Mouse (Mus musculus) embryo, embryonic 11.5 days (tissue): ENCODE data around the gene Tmem33.

Experiments
- DNase-seq: peaks from one replicate; pipeline ENCODE4 v3.0.0-alpha.2; 2012; ENCODE audit warnings: low read depth, low spot score

Tmem33 gene

DNA sequence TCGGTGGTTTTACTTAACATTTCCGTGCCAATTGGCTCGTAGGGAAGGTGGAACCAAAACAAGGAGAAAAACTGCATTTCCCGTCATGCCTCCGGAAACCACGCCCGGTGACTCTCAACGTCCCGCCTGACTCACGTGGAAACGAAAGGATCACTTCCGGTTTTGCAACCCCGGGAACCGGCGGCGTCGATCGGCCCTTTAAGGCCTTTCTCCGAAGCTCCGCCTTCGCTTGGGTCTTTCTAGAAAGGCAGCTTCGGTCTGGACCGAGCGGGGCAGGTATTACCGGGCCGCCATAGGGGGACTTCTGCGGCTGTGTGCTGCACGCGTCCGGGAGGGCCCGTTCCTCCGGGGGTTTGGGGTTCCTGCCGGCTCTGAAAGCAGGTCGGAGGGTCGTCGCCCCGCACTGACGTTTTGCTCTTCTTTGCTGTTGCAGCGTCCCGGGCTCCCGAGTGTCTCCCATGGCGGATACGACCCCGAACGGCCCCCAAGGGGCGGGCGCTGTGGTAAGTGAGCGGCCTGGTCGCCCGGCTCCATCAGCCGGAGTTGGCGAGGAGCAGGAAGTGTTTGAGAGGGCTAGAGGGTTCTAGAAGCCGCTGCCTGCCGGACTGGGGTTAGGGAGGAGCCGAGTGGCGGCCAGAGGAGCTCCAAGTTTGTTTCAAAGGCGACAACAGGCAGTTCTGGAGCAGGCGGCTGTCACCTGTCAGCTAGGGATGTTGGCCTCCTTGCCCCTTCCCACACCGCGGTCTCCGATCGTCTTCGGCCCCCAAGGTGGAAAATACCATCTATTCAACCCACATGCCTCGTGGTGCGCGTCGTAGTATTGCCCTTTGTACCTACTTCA lies at the start of gene Tmem33:
Gene Tmem33, plus strand, starts transcription at position 35 of the 841 bp plus-strand sequence.
- peak; percentile 91 for DNase-seq

DNA sequence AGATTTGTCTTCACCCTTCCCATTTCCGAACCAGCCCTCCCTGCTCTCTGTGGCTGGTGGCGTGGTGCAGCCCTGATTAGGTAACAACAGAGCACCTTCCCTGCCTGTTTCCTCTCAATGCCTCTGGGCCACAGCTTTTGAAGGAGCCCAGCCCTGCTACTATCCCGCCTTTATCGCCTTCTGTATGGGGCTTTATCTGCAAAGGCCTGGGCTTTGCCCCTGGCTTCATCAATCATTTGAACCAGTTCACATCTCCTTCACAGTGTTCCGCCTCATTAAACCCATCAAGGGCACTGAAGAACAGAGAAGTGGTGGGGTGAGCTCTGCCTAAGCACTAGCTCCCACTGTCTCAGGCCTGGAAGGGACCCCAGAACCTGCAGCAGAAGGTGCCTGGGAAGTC lies 47.2 kb upstream of the Tmem33 start:
- no peak for DNase-seq

DNA sequence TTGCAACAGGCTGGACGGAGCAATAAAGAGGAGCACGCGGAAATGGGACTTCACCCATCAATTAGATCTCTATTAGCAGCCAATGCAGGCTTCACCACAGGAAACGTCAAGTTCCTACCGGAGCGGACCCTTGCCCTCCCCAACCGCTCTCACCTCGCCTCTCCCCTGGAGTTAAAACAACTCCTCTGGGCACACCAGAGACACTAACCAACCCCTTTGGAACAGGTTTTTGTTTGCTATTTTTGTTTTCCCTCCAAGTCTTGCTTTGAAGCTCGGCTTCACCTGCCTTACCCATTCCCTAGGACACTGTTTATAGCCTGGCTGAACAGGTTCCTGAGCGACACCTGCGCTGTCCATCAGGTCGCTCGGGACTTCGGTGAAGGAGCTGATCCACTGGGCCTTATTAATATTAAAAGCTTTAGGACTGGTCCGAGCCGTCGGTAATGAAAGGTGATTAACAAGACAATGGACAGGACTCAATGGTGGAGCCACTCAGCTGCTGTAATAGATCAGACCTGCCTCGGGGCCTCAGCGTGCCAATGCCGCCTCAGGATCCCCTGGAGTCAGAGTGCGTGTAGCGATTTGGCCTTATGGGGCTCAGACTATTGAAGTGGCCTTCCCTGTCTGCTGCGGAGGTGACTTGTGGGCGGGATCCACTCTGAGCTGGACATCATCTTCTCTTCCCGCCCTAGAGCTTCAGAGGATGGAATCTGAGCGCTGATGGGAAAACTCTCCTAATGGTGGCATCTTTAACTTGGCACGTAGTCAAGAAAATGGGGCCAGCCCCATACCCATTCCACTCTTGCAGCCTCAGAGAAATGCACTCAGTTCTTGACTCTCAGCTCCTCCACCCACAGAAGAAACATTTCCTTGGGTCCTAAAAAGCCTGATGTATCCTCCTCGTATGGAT lies 45.0 kb upstream of the Tmem33 start:
- DNase-seq, result no peak

DNA sequence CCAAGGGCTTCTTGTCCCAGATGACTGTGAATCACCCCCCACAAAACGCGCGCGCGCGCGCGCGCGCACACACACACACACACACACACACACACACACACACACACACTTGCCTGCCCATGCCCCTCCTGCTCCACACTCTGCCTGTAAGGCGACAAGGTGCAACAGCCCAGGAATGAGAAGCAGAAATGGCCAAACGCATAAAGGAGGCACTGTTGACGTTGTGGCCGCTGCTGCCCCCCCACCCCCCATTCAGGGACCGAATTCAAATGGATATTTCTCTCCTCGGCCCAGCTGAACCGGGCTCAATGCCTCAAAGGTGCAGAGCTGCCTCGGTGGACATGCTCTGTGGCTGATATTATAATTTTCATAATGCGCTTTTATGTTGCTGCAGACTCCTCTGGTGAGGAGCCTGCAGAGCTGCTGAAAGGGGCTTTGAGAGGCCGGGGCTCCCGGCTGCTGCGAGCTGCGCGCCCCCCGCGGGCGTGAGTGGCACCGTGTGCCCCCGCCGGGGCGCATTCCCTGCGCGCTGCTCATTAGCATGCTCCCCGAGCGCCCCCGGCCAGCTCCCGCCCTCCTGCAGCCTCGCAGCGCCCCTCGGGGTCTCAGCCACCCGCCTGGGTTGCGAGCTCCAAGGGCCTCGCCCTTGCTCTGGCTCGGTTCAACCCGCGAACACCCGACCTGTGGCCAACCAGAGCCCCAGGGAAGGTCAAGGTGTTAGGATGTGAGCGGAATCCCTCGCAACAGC lies 44.2 kb upstream of the Tmem33 start:
- DNase-seq, result no peak

DNA sequence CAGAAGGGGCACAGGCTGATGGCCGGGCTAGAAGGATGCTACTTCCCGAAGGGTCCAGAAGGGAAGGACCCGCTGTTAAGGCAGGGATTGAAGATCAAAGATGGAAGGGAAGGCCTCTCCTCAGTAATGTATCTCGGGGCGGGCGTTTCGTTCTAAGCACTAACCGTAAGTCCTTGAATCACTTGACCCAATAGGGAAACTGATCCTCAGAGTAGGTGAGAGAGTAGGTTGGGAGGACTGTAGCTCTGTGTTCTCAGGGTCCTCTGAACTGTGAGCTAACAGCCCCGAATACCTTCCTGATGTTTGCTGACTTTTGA lies 43.6 kb upstream of the Tmem33 start:
- no peak for DNase-seq

DNA sequence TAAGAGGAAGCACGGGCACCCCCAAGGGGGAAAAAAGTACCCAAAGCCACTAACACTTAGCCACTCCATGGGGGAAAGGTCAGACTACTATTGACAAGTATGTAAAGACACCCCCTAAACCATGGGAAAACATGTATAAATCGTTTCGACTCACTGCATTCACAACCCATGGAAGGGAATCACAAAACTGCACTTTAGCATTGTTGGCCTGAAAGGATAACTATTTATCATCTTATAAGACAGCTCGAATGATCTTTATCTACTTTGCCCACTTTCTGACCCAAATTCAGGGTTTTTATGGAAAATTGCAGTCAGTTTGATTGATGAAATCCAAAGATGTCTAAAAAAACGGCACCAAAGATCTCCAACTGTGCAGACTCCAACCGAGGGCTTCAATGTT lies 38.5 kb upstream of the Tmem33 start:
- no peak for DNase-seq

DNA sequence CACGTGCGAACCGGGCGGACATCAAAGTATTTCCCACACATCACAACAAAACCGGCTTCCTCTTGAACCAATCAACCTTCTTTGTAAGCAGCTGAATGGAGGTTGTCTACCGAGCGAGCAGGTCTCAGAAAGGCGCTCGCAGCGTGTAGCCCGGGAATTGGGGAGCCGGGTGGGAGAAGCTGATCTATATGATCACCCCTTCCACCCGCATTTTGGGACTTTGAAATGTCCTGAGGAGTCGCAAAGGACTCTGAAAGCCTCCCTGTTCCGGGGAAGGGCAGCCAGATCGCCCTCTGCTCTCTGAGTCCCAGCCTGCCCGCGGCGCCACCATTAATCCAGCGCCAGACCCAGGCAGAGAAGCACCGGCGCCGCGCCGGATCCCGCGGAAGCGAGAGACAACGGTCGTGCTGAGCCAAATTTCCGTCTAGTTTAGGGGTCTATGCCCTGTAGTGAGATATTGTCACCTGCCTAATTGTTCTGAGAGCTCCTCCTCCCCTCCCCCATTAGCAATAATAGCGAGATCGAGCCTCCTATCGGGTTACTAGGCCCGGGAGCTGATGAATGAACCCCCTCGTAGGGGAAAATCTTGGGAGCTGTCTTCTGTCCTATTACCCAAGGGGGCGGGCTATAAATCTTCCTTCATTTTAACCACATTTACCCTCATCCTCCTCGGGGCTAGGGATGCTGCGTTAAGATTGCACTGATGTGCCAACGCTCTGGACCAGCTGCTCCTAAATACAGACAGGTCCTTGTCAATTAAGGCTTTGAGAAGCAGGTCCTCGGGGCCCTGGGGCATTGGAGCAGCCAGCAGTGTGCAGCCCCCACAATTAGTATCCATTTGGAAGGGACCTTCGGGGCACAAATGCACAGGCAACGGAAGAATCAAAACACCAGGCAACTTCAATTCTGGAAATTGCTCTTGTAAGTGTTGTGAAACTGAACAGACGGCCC lies 37.6 kb upstream of the Tmem33 start:
- no peak for DNase-seq

DNA sequence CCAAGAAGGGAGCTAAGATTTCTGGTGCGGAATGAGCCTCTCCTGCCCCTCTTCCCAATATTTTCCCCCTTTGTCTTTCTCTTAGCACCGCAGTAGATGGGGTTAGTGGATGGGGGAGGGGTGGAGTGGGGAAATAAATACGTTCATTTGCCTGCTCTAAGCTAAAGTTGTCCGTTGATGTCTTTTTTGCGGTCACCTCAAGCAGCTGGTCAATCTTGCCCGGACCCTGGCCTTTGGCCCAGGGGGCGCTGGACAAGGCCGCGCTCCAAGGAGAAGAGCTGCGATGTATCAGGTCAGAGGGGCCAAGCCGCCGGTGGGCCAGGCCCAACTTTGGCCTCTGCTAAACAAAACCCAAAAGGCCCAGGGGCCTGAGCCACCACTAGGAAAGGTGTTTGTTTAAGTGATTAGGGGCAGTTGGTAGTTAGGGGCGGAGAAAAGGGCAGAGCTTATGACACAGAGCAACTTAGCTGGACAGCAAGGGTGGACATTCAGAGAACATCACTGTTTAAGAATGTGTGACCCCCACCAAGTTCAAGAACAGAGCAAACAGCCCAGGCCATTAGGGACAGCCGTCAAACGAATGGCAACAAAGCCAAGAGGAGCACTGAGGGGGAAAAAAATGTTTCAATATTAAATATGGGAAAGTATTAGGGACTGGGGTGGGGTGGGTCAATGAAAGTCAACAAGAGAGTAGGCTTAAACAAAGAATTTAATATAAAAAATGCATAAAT lies 36.8 kb upstream of the Tmem33 start:
- DNase-seq, result no peak

DNA sequence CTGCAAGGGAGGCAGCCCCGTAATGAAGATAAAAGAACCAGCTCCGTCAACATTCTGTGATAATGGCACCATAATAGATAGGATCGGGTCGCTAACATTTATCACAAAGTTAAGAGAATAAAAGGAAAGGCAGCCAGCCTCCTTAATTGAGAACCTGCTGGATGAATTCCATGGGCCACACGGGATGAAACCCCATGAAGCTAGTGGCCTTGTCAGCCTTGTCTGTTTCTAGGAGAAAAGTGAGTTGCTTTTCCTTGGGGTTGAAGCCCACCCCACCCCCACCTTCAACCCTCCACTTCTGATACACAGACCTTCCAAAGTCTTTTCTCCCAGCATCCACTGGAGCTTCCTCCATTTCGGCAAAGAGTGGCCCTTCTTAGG lies 36.3 kb upstream of the Tmem33 start:
- DNase-seq, result no peak

DNA sequence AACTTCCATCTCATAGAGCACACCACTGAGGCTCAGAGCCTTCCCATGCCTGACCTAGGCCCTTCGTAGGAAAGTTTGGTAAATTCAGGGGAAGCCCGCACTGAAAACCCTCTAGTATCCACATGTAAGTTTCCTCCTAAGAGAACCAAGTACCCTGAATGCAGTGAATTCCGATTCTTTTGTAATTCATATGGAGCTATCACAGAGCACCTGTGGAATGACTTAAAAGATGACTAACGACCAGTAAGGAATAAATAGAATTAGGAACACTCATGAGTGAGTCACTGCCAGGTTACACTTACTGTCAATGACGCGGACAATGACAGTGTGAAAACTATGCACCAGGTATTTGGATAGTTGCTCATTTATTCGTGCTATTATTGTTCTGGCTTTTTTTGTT lies 34.6 kb upstream of the Tmem33 start:
- DNase-seq, result no peak

DNA sequence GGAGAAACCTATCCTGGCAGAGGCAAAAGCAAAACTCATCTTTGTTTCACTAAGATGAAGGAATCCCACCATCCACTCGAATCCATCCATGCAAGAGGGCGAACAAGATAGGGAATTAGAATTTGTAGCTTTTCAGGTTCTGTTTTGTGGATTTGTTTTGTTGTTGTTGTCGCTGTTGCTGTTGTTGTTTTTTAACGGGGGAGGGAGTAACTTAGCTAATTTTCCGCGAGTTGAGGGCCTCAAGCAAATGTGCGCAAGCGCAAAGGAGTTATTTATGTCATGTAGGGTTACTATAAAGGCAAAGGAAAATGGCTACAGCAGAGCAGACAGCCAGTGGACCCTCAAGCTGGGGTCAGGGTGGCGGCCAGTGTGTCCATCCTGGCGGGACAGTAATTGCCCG lies 33.1 kb upstream of the Tmem33 start:
- no peak for DNase-seq

DNA sequence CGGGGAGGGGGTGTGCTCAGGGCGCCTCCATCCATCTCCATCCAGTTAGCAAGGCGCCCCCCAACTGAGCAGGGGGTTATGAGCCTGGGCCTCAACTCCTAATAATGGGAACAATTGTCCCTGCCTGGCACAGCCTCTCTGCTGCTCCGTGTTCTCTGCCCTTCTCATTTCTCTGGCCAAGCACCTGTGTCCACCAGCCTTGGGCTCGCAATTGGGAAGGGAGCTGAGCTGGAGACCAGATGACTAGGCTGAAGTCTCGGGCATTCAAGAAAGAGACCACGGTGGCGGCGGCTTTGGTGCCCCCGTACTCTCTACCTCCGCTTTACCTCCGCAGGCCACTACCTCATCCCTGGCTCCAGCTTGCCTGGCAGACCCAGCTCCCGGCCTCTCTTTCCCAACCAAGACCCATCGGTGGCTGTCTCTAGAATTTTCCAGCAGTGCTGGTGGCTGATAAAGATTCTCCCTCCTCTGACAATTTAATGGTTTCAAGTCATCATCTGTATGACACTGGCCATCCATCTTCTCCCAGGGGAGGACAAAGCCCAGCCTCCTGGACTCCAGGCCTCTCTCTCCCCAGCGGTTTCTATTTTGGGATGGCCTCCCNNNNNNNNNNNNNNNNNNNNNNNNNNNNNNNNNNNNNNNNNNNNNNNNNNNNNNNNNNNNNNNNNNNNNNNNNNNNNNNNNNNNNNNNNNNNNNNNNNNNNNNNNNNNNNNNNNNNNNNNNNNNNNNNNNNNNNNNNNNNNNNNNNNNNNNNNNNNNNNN lies 32.5 kb upstream of the Tmem33 start:
- DNase-seq, result no peak

DNA sequence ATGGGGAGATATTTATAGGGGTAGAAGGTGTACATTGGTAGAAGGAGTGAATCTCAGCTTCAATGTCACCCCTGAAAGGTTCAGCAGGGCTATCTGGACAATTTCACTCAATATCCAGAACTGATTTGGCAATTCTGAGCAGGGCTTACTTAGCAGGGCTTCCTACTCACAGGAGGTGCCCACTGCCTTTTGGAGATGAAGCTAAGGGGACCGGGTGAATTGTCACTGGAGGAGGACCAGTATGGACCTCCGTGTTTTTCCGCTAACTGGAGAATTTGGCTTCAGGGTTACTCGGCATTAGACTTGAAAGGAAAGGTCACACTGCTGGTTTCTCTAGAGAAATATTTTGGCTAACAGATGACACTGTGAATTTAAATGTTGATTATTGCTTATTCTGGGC lies 25.7 kb upstream of the Tmem33 start:
- DNase-seq, result no peak

DNA sequence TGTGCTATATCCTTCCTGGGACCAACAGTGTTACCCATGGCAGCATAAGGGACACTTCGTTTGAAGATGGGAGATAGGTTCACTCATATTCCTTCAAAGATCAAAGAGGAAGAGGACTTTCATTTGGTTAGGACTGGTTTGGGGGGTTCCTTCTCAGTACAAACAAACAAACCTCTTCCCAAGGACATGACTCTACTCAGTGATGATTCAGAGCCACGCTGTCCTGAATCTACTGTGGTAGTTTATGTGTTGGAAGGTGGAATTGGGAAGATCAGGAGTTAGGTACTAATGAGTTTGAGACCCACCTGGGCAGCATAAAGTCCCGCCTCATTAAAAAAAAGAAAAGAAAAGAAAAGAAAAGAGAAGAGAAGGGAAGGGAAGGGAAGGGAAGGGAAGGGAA lies 24.9 kb upstream of the Tmem33 start:
- DNase-seq, result no peak

DNA sequence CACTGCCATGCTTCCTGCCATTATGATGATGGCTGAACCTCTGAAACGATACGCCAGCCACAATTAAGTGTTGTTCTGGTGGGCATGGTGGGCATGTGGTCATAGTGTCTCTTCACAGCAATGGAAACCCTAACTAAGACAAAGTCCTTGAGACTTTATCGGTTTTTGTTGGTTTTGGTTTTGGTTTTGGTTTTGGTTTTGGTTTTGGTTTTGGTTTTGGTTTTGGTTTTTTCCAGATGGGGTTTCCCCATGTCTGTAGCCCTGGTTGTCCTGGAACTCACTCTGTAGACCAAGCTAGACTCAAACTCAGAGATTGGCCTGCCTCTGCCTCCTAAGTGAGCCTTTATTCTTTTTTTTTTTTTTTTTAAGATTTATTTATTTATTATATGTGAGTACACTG lies 23.8 kb upstream of the Tmem33 start:
- DNase-seq, result no peak

DNA sequence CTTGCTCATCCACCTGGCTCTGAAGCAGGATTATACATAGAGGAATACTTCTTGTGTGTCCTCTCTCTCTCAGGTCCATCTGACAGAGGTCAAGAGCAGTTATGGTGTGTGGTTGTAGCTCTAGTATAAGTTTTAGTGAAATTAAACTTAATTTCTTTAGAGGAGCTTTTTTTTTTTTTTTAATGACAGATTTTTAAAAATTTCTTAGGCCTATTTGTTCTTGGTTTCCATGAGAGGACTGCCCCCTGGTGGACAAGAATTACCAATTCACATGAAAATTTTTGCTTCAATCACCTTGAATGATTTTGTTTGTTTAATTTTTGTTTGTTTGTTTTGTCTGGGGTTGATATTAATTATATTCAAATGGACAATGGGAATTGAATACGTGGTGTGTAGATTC lies 22.1 kb upstream of the Tmem33 start:
- no peak for DNase-seq

DNA sequence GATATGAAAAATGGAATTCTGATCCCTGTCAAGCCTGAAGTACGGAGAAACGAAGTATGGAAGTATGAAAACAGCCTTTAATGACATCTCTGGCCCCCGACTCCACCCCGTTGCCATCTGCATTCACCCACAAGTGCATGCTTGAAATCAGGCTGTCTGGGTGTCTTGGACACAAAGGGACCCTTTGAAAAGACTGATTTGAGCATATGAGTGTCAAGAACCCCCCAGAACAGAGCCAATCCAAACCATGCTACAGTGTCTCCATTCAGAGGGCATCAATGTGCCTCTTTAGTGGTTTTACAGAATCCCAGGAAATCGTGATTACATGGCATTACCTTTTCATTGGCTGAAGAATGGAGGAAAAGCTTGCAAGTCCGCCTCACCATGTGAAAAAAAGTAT lies 18.7 kb upstream of the Tmem33 start:
- DNase-seq, result no peak

DNA sequence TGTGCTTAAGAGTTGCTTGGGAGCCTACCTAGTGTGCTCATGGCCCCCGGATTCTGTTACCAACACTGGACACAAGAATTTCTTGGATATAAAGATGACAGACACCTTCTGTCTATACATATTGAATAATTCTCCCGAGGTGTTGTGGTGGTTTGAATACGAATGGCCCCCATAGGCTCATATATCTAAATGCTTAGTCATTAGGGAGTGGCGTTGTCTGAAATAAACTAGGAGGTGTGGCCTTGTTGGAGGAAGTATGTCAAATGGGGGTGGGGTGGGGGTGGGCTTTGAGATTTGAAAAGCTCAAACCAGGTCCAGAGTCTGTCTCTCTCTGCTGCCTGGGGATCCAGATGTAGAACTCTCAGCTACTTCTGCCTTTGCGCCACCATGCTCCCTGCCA lies 17.1 kb upstream of the Tmem33 start:
- no peak for DNase-seq

DNA sequence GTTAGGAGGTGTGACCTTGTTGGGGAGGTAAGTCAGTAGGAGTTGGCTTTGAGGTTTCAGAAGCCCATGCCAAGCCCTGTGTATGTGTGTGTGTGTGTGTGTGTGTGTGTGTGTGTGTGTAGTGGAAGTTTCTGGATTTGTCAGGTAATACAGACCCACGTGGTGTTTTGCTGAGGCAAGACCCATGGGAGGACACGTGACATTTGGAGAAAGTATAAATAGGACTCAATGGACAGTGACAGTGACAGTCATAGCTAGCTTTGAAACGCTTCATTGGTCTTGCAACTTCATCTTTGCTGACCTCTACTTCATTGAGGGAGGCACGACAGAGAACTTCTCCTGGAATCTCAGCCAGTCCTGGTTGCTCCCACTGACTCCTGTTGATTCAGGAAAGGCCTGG lies 8.1 kb upstream of the Tmem33 start:
- DNase-seq, result no peak

DNA sequence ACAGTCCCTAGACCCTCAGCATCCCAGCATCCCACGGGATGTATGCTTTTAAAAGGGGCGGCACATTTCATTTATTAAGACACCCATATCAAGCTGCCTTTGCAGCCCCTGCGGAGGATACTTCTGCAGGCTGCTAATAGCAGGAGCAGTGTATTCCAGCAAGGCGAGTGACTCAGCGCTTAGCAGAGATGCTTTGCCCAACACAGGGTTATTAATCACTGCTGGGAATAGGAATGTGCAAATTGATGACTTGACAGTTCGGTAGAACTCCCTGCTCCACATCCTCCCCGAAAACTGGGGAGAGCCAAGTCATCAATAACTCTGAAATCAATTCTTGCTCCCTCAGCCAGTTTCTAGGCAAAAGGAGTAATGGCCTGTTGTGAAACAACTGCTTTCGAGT lies 4.7 kb upstream of the Tmem33 start:
- DNase-seq, result no peak
